Mouse (Mus musculus): ENCODE measurements at regions not wholly inside any gene's neighbourhood (a gene's known extent, or its start where the extent isn't known, plus 50 kb on each side); places are given as distances from the start of the nearest gene placed in this dataset.

DNA sequence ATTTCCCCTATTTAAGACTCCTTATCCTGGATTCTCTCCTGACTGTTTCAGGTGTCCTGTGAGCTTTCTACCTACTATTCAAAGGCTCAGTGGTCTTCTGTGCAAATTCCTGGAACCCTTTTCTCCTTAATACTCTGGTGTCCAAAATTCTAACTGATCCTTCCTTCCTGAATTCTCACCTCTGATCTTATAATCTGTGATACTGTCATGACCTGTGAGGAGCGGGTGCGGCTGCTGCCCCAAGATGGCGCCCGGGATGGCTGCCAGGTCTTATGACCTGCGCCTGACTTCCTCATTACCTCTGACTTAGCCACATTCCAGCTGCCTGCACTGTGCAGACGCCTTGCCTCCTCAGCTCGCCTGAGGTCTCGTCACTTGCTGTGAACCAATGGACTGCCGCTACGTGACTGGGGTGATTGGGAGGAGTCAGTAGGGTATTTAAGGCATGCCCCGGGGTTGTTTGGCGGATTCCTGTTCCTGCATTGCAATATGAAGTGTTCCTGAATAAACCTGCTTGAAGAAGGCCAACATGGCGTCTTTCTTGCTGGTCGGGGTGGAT, 131.2 kb downstream of the Ptbp2 start:
- DNase-seq (ENCODE audit: low spot score): no peak

DNA sequence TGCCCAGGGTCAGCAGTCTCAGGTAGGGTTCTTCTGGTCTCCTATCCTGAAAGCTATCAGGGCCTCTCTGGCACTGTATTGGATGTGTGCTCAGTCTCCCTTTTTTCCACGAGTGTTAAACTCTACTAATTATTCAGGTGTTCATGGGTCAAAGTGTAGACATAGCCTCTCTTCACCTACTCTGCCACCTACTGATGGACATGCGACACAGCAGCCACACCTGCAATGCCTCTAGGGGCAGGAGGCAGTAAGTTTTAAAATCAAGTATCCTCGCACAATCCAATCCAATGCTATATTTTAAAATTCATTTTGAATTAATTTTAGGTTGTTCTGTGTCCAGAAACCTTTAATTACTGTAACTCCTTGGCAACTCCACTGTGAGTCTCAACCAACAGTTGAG, 145.6 kb downstream of the Ptbp2 start:
- DNase-seq (ENCODE audit: low spot score): no peak

DNA sequence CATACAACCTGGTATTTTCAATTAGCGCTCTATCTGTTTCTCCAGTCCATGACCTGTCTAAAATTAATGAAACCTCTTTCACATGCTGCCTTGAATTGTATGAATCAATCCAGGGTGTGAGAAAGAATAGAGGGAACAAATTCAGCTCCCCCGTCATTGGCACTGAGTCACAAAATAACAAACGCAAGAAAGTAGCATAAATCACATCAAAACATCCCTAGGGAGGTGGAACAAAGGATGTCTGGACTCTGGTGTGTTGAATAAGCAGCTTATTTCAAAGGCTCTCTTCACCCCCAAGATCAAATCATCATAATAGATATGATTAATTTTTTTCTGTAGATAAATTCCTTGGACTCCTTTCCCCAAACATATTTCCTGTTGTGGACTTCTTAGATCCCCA, 148.6 kb downstream of the Ptbp2 start:
- DNase-seq (ENCODE audit: low spot score): no peak

- no peak for DNase-seq (ENCODE audit: low spot score)
Measured at GRCm38 (mm10) chr3:119633516-119633915, 150.8 kb downstream of the Ptbp2 start.

GRCm38 (mm10) chr3:119606116-119606515, 178.2 kb downstream of the Ptbp2 start:
- DNase-seq (ENCODE audit: low spot score): no peak

DNA sequence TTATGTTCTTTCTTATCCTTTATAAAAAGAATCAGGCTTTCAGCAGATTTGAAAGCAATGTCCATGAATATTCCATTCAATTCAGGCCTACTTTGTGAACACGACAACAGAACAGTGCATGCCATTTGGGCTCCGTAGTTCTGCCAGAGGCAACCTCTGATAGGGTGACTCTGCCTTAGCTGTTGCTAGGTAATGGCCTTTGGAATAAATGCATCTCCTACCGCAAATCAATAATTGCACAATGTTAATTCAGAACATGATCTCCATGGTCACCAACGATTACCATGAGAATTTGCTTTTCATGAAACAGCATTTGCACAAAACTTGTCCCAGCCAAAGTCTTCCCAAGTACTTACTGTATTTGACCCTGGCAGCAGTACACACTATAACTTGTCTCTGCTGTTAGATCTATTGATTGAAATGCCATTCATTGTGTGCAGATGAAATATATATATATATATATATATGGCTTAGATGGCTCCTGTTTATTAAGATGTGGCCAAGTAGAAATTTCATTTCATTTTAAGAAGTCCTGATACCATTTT, 195.3 kb downstream of the Ptbp2 start:
- DNase-seq (ENCODE audit: low spot score): no peak

DNA sequence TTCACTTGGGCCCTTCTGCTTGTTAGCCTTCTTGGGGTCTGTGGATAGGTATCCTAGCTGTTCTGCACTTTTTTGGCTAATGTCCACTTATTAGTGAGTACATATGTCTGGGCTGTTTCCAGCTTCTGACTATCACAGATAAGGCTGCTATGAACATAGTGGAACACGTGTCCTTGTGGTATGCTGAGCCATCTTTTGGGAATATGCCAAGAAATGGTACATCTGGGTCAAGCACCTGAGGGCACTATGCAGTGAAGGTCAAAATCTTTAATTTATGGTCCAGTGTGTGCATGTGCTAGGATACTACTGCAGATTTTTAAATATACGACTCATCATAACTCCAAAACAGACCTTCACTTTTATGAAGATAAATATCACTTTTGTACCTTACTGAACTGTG, 196.3 kb downstream of the Ptbp2 start:
- no peak for DNase-seq (ENCODE audit: low spot score)

DNA sequence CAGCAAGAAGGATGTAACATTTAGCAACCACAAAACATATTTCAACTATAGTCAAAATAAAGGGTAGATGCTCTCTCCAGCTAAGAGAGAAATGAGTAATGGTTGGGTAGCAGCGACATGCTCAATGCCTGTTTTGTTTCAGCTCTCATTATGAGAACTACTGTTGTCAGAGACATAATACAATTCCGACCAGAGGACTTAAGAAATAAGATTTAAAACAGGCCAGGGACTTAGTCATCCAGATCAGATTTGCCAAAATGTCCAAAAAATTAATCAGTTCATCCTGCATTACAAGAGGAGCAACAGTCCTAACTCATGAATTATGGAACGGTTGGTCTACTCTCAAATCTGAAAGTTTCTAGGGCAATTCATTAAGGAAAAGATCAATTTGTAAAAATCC, 208.8 kb downstream of the Ptbp2 start:
- DNase-seq (ENCODE audit: low spot score): no peak

DNA sequence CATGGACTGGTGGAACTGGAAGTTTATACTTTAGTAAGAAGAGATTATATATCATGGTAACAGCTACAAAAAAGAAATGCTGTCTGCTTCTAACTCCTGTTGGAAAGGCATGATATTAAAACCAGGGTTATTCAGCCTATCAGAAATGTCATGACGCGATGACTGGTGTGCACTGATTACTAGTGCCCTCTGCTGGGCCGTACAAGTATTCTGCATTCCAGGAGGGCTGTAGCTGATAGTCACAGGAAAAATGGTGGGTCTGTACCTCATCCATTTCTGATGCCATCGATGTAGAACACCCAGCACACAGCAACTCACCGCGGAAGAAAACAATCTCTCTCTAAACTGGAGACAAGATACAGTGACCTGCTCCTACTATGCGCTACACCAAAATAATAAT, 246.4 kb downstream of the Ptbp2 start:
- DNase-seq (ENCODE audit: low spot score): peak; percentile 39

DNA sequence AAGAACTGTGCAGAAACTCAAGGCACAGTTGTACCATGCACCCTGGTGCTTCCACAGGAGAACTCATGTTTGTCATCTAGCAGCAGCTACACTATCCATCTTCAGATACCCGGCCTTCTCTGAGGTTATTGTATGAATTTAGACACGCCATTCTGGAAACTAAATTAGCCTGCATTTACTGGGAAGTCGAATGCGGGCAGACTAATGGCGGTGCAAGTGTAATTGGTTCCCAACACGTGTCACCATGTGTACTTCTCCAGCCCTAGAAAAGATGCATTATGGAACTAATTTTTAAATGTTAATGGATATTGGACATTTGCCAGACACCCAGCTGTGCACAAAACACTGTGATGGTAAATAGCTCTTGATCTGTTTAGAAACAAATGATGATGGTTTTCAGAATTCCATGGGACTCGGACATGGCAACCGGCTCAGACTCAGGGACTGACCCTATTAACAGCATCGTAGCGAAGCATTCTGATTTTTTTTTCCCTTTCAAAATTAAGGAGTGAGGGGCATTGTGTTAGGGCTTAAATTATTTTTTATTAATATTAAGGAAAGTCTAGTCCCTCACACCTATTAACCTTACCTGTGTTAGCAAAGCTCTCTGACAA, 259.6 kb downstream of the Ptbp2 start:
- no peak for DNase-seq (ENCODE audit: low spot score)

DNA sequence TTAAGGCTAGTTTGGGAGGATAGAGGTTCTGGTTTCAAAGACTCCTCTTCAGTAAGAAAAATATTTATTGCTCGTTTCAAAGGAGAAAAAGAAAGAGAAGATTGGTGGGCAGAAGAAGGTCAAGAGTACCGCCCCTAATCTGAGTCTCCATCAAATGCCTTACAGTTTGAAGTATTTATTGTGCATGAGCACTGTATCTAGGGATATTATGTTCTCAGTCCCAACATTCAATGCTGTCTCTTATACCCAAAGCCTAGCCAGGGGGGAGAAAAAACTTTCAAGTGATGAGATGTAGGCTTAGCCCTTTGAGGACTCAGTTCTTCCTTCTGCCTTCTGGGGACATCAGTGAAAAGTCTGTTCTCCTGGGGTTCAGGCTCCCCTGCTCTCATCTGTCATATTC, 271.7 kb downstream of the Ptbp2 start:
- no peak for DNase-seq (ENCODE audit: low spot score)

DNA sequence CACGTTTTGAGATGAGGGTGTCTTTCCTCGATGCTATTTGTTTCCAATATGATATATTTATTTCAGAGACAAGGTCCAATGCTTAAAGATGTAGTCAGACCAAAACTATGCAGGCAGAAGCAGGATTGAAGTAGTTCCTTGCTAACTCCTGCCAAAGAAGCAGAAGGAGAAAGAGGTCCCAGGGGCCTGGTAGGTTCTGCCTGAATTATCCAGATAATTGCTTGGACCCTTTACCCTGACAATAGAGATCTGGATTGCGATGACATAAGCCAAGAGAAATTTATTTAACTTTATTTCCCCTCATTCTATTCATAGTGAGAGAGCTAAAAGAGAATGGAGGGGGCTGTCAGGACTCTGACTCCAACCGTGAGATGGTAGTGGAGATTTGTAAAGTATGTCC, 275.1 kb downstream of the Ptbp2 start:
- DNase-seq (ENCODE audit: low spot score): peak; percentile 21

- peak; percentile 58 for DNase-seq (ENCODE audit: low spot score)
Measured at GRCm38 (mm10) chr3:119503471-119503972, 280.7 kb downstream of the Ptbp2 start.

GRCm38 (mm10) chr3:119498711-119499110, 285.6 kb downstream of the Ptbp2 start:
- DNase-seq (ENCODE audit: low spot score): peak; percentile 77

DNA sequence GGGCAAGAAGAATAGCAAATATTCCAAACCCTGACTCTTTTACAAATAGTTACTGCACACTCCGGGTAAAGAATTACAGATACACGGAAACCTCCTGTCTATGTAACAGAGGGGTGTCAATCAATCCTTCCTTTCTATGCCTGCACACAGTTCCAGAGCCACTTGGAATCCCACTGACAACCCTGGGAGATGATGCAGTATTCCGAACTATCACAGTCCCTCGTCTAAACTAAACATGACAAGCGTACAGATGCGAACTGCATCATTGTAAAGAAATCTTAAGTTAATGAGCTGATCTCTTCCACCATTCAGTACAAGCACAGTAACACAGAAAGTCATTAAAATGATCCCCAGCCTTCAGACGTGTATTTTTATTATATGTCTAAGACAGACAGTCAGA, 286.4 kb downstream of the Ptbp2 start:
- DNase-seq (ENCODE audit: low spot score): peak; percentile 67

DNA sequence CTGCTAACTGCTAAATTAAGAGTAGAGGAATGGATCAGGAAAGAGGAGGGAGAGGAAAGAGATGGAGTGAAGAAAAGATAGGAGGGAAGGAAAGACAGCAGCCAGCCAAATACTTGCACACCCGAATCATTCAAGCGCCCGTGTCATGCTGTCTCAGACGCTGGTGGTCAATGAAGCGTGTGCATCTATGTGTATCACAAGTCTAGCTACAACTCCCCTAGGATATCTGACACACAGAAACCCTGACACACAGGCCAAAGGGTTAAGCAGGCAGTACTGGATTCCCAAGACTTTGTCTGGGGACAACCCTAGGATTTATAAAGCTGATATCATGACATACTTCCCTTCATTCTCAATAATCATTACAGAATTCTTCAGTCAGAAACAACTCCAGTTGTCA, 289.7 kb downstream of the Ptbp2 start:
- DNase-seq (ENCODE audit: low spot score): peak; percentile 51

DNA sequence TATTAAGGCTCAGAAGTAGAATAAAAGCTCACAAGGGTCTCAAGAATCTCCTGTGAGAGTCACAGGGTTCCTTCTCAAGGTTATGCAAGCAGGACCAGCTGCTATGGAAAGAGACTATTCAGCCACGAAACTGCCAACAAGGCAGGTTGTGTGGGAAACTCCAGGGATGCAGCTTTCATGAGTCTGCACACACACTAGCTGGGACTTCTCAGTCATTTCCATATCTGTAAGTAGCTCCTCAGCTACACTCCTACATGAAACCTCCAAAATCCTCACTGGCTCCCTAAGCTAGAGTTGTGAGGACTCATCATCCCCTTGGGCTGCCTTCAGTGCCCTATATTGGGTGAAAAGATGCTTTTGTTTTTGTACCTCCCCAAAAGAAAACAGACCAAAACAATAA, 291.6 kb downstream of the Ptbp2 start:
- DNase-seq (ENCODE audit: low spot score): no peak

DNA sequence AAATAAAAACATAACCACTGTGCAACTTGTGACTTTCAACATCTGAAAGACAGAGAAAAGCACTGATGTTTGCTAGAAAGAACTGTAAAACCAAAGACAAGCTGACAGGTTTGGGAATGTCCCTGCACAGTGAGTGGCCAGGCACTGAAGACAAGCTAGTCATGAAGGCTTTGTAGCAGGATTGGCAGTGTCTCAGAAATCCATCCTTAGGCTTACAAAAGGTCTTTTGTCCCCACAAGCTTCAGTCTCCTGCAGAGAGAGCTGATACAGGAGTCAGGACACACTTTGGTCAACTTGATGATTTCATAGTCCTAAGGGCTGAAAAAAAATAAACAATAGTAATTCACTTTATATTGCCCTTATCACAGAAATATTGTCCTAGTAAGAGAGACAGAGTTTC, 294.9 kb downstream of the Ptbp2 start:
- DNase-seq (ENCODE audit: low spot score): no peak

Data from retina, embryonic 14.5 days (tissue).